Mouse (Mus musculus): Measurements from ENCODE around the gene Vamp1. TPM values are rescaled to one million over a fixed set of nuclear protein-coding genes. Genes with fewer than 3 reads are reported as not detected.

The Vamp1 gene
- total RNA-seq, 2 experiments from 2014 or later = 49.3 to 62.7 TPM

GRCm38 (mm10) chr6:125284250-125284649 is 68.9 kb downstream of the Vamp1 start:
- no peak for DNase-seq (ENCODE audit: low spot score in 2 of 2)

- no peak for DNase-seq (ENCODE audit: low spot score in 2 of 2)
Observed at GRCm38 (mm10) chr6:125284751-125285150, 69.4 kb downstream of the Vamp1 start.

- no peak for DNase-seq (ENCODE audit: low spot score in 2 of 2)
Observed at GRCm38 (mm10) chr6:125285890-125286289, 70.5 kb downstream of the Vamp1 start, which contains the start of gene Tuba3a. Gene Tuba3a, minus strand, starts transcription at chr6:125286042.

GRCm38 (mm10) chr6:125286944-125287343 is 71.6 kb downstream of the Vamp1 start:
- peak in 1 of 2 experiments; percentile 50 for DNase-seq (ENCODE audit: low spot score in 2 of 2)

- no peak for DNase-seq (ENCODE audit: low spot score in 2 of 2)
Observed at GRCm38 (mm10) chr6:125288730-125289129, 73.4 kb downstream of the Vamp1 start.

GRCm38 (mm10) chr6:125291329-125291728 is 76.0 kb downstream of the Vamp1 start:
- DNase-seq (ENCODE audit: low spot score in 2 of 2) = peak in 1 of 2 experiments; percentile 43

- DNase-seq (ENCODE audit: low spot score in 2 of 2) = no peak
Observed at GRCm38 (mm10) chr6:125292256-125292655, 76.9 kb downstream of the Vamp1 start.

GRCm38 (mm10) chr6:125294049-125294448 is 78.7 kb downstream of the Vamp1 start:
- no peak for DNase-seq (ENCODE audit: low spot score in 2 of 2)

Small RNA genes lying within 50 kb of the gene (microRNA-seq; reads per million reads assigned to microRNA genes)
- gene Mir3098 = 0.28 to 1.6 reads per million in 2 experiments
- 0 reads per million in 2 experiments for gene Mir8113

Other genes with a start within 250 kb of the Vamp1 start
- gene Pianp, start 218.9 kb upstream of the Vamp1 start, total RNA-seq (2021) = 100 to 1,000 TPM; 119 to 120 TPM
- 10 to 100 TPM; 41.9 to 49.2 TPM for gene Zfp384, start 206.4 kb upstream of the Vamp1 start, total RNA-seq (2021)
- 10 to 100 TPM; 62.5 to 62.6 TPM for gene Ing4, start 175.8 kb upstream of the Vamp1 start, total RNA-seq (2021)
- 1 to 10 TPM; 6.2 to 8.1 TPM for gene Acrbp, start 165.9 kb upstream of the Vamp1 start, total RNA-seq (2021)
- gene Lpar5, start 147.6 kb upstream of the Vamp1 start, total RNA-seq (2021) = 1 to 10 TPM in 1 of 2 experiments, under 1 TPM in 1; 0.94 to 1.6 TPM
- 100 to 1,000 TPM; 173 to 193 TPM for gene Chd4, start 119.6 kb upstream of the Vamp1 start, total RNA-seq (2021)
- gene Nop2, start 83.6 kb upstream of the Vamp1 start, total RNA-seq (2021) = 10 to 100 TPM; 29.2 to 30.5 TPM
- 10 to 100 TPM; 64.7 to 73.2 TPM for gene Iffo1, start 70.3 kb upstream of the Vamp1 start, total RNA-seq (2021)
- gene Gapdh, start 49.1 kb upstream of the Vamp1 start, total RNA-seq (2021) = 1,000 to 10,000 TPM; 2,098 to 2,176 TPM
- gene Ncapd2, start 23.9 kb upstream of the Vamp1 start, total RNA-seq (2021) = 10 to 100 TPM; 26.8 to 29.8 TPM
- gene Mrpl51, start 23.8 kb upstream of the Vamp1 start, total RNA-seq (2021) = 10 to 100 TPM; 67.7 to 74.4 TPM
- gene Tapbpl, start 16.3 kb downstream of the Vamp1 start, total RNA-seq (2021) = 1 to 10 TPM; 2.9 to 3.1 TPM
- gene Cd27, start 21.5 kb downstream of the Vamp1 start, total RNA-seq (2021) = not detected
- not detected for gene Tuba3a, start 70.5 kb downstream of the Vamp1 start, total RNA-seq (2021)
- 10 to 100 TPM in 1 of 2 experiments, 1 to 10 TPM in 1; 9.8 to 13.3 TPM for gene Ltbr, start 98.3 kb downstream of the Vamp1 start, total RNA-seq (2021)
- gene Scnn1a, start 105.1 kb downstream of the Vamp1 start, total RNA-seq (2021) = 1 to 10 TPM; 2.8 to 4.1 TPM
- 10 to 100 TPM; 12.8 to 15.2 TPM for gene Tnfrsf1a, start 133.8 kb downstream of the Vamp1 start, total RNA-seq (2021)
- not detected for gene Plekhg6, start 165.2 kb downstream of the Vamp1 start, total RNA-seq (2021)

All from layer of hippocampus, postnatal 14 days (tissue).